Mouse (Mus musculus): Measurements from ENCODE around the gene Fam129b.

The Fam129b gene

DNA sequence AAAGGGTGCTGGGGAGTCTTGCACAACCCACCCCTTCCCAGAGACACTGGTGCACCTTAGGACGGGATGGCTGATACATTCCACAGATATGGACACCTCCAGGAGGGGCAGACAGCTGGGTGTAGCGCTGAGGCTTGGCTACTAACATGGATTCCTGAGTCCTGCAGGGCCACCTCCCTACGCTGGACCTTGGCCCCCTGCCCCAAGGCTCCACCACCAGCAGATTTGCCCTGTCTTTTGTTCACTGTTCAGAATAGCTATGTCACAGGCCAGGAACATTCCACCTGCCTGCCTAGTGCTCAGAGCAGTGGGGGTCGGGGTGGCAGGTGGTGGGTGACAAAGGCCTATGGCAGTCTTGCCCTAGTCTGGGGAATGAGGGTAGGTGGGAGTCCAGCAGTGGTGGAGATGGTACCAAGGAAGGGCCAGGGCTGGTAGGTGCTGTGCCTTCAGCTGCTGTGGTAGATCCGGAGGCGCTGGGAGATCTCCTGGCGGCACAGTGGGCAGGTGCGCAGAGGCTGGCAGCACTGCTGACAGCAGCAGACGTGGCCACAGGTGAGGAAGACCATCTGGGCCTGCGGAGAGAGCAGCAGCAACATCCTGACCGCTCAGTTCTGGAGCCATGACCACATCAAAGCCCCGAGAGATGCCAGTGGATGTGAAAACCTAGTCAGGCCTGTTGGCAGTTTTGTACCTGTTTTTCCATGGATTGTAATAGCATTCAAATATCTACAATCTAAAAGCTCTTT lies 50.6 kb downstream of the Fam129b start:
- no peak for DNase-seq

DNA sequence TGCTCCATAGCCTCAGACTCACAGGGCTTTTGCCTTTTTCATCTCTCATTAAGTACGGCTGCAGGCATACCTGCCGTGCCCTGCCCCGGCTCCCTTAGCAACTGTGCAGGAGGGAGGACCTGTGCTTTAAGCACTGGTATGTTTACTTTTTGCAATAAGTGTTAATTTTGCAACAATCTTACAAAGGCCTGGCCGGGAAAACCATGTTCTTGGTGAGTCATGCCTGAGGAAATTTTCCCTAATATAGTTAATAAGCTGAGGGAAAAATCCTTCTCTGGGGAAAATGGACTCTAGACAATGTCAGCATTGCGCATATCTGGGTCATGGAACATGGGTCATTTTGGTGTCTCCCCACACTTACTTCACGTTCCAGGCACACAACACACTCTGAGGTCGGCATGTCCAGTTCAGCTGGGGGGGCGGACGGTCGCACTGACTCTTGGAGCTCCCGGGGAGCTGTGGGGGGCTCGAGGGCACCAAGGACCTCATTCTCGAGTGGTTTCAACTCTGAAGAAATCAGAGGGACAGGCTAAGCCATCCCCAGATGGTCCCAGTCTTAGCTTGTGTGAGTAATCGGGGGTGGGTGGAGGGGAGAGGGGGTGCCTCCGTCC lies 51.8 kb downstream of the Fam129b start:
- DNase-seq = no peak

DNA sequence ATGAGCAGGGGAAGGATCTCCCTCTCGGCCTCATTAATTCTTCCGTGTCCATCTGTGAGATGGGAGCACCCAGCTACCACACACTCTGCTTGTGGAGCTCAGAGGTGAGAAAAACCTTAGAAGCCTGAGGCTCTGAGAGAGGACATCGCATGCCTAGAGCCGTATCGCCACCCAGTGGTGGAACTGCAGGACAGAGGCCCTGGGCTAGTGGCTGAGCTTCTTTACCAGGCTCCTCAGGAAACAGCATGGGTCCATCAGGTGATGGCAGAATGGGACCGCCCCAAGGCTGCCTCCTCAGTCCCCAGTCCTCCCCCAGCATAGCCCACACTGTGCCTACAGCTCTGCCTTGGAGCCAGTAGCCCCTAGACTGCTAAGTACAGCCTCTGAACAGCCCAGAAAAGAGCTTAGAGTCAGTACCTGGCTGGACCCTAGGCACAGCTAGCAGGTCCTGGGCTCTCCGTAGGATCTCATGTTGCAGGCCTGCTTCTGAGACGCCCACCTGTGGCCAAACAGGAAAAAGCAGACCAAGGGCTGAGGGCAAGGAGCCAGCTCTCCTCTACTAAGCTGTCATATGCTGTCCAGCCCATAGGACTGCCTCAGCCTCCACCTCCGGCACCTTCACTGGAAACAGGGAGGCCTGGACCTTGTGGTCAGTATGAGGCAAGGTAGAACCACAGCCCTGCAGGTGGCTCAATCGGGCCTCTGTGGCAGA lies 52.5 kb downstream of the Fam129b start:
- peak; percentile 75 for DNase-seq

DNA sequence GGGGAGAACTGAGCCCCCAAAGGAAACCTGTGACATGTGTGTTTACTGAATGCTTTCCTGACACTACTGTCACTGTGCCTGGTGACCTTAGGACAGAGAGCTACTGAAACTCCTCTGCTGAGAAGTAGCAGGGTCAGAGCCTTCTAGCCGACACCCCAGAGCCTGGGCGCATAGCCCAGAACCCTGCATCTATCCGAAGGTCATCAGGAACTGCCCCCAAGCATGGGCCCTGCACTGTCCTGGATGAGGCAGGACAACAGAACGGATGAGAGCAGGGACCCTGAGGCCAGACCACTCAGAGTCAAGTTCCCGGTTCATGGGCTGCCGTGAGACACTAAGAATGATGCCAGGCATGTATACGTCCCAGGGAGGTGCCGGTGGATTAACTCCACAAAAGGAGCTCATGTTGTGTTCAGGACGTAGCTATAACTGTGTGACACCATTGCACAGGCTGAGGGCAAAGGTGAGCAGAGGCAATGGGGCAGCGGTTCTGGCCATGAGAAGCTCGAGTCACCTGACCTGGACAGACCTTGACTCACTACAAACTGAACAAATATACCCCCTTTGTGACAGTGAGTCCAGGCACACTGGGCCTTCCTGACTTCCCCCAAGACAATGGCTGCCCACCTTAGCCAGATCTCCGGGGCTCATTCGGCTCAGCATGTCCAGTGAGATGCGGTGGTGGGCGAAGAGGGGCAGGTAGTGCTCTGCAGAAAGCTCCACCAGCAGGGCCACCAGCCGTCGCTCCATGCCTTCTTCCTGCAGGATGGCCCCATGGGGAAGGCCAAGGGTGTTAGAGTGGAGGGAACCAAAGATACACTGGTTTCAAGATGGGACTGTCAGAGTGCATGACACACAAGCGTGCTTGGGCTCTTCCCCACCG lies 53.3 kb downstream of the Fam129b start:
- DNase-seq = peak; percentile 50

GRCm38 (mm10) chr2:32931730-32932129 lies 55.8 kb downstream of the Fam129b start:
- DNase-seq = no peak

GRCm38 (mm10) chr2:32938741-32939140 lies 62.8 kb downstream of the Fam129b start:
- DNase-seq = no peak

DNA sequence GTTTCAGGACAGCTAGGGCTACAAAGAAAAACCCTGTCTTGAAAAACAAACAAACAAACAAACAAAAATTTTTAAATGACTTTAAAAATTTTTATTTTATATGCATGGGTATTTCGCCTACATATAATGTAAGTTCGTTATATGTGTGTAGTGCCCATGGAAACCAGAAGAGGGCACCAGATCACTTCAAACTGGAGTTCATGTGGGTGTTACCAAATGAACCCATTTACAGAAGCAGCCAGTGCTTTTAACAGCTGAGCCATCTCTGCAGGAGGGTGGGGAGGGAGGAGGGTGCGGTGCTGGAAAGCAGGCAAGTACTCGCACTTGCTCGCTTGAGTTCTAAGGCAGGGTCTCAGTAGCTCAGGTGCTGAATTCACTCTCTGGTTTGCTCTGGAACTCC lies 63.5 kb downstream of the Fam129b start:
- DNase-seq = peak; percentile 67

GRCm38 (mm10) chr2:32940483-32940882 lies 64.6 kb downstream of the Fam129b start:
- DNase-seq = no peak

DNA sequence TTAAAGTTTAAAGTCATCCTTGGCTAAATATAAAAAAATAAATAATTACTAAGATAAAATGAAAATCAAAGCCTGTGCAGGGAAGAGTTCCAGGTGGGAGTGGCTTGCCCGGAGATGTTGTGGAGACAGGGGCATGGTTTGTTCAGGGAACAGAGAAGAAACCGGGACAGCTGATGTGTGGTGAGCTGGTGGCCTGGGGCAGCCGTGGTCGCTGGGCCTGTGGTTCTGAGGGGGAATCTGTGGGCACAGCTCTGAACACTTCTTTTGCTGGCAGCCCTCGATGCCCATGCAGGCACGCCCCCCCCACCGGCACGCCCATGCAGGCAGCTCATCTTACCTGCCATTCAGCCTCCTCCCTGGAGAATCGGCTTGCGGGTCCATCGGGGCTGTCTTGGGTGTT lies 71.5 kb downstream of the Fam129b start:
- DNase-seq = no peak

- no peak for DNase-seq
Measured at GRCm38 (mm10) chr2:32954581-32954980, 78.7 kb downstream of the Fam129b start.

- DNase-seq = peak; percentile 37
Measured at GRCm38 (mm10) chr2:32957344-32957743, 81.4 kb downstream of the Fam129b start.

DNA sequence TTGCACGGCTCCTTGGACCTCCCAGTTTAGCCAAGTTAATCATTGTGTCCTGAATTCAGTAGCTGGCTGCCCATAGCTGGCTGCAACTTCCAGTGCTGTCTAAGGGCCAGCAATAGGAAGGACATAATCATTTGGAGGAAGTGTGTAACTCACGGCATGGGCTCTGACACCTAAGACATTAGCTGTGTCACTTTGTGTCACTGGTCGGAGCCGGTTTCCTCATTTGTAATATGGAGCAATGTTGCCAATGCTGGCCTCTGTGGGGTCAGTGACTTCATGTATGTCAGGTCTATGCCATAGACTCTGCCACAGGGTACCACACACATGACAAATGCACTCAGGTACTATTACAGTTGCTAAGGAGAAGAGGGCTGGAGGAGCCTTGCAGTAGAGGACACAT lies 84.4 kb downstream of the Fam129b start:
- DNase-seq = no peak

GRCm38 (mm10) chr2:32961192-32961995 lies 85.5 kb downstream of the Fam129b start, which contains the start of the genes Rpl12 and Lrsam1:
Gene Rpl12, plus strand, starts transcription at chr2:32961559.
Gene Lrsam1, minus strand, starts transcription at chr2:32961614.
- DNase-seq = peak; percentile 94

DNA sequence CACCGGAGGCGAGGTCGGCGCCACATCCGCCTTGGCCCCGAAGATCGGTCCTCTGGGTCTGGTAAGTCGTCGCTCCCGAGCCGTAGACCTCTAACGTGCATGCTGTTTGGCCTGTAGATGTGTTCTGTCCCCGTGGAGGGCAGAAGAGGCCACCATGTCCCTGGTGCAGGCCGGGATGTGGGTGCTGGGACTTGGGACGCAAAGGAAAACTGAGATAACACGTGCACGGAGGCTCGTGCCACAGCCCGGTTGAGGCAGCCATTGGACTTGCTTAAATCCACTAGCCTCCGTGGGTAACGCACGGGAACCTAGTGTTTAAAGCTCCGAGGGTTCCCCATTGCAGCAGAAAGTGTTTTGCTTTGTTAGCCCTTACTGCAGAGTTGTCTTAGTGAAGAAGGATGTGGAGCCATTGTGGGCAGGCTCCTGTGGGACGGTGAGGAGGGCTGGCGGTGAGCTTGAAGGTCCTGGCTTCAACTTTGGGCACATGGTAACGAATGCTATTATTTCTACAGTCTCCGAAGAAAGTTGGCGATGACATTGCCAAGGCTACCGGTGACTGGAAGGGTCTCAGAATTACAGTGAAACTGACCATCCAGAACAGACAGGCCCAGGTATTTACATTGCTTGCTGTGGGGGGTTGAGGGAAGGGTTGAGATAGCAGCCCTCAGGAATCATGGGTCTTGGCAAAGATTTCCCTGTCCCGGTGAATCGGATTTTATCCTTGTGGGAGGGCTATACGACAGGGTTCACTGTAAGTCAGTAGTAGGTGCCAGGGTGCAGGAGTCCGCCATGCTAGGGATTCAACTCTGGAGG lies 86.4 kb downstream of the Fam129b start:
- peak; percentile 35 for DNase-seq

DNA sequence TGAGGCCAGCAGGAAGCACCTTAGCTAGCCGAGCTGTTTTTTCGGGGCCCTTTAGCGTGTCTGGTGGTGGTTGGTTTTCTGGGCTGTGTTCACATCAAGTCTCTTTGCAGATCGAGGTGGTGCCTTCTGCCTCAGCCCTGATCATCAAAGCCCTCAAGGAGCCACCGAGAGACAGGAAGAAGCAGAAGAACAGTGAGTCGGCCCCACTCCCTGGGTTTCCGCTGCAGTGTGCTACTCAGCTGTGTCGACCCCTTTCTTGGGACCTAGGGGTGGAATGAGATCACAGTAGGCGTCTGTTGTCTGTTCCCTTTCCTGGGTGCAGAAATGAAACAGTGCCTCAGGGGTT lies 86.9 kb downstream of the Fam129b start:
- no peak for DNase-seq

DNA sequence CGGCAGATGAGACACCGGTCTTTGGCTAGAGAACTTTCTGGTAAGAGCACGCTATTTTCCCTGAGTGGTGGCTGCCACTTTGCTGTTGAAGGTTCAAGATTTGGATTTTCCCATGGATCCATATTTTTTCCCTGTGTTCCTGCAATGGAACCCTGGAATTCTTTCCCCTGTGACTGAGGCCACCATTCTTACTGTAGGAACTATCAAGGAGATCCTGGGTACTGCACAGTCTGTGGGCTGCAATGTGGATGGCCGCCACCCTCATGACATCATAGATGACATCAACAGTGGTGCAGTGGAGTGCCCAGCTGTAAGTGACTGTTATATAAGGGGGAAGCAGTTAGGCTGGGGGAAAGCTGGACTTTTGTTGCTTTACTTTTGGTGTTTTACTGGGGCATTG lies 87.6 kb downstream of the Fam129b start:
- no peak for DNase-seq

DNA sequence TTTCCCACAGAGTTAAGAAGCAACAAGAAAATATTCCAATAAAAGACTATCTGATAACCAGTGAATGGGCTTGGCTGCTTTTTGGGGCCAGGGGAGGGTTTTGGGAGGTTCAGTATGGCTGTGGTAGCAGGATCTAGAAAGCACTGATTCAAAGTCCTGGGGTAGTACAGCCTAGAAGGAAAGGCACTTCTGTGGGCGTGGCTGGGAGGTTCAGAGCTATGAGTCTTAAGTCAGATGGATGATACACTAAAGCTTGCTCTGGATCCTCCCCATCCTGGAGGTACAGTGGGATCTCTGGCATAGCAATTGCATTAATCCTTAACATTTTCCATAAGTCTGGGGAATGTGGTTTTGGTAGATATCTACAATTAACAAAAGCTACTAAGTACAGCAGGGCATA lies 88.1 kb downstream of the Fam129b start:
- no peak for DNase-seq

DNA sequence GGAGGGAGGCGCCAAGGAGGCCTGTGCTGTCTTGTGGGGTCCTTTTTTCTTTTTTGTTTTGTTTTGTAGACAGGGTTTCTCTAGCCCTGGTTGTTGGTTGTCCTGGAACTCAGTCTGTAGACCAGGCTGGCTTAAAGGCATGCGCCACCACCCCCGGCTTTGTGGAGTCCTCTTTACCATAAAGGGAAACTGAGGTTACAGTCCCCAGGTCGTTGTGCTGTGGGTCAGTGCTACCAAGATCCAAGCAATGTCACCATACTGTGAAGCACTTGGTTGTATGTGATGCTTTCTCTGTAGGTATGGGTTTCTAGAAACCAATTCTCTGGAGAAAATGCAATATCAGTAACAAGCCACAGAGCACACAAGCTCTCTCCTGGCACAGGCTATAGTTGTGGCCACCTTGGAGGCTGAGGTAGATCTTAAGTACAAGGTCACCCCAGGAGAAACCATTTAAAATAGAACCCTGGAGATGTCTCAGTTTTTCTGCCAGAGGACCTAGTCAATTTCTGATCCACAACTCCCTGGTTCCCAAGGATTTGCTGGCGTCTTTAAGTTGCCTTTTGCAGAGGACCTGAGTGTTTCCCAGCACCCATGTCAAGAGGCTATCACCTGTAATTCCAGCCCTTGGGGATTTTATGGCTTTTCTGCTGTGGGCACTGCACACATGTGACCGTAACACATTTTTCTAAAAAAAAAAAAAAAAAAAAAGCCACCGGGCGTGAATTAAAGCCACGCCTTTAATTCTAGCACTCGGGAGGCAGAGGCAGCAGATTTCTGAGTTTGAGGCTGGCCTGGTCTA lies 88.9 kb downstream of the Fam129b start:
- no peak for DNase-seq

GRCm38 (mm10) chr2:32965511-32966183 lies 89.7 kb downstream of the Fam129b start:
- no peak for DNase-seq

DNA sequence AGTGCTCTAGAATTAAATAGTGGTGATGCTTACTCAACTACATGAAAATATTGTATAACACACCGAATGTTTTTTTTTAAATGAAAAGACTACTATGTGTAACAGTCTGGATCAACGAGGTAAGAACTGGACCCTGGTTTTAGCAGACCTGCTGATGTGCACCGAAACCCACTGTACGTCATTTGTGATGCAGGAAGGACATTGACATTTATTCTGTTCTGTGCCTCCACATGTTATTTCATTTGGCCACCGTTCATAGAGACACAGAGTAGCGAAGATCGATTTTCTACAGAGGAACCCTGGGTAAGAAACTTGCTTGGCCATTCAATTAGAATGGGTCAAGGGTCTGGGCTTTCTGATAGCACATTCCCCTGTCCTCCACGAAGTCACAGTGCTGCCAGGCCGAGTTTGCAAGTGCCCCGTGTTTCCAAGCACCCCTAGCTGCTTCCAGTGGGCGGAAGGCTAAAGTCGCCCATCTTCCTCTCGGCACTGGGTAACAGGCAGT lies 90.3 kb downstream of the Fam129b start:
- no peak for DNase-seq

All from kidney, adult 9 months (tissue).